Mouse (Mus musculus) stomach, postnatal 0 days (tissue): ENCODE measurements around the gene Npc2. TPM values are rescaled to one million over a fixed set of nuclear protein-coding genes. Genes with fewer than 3 reads are reported as not detected.

Source experiments
- ATAC-seq: fragments of 200-750 bp; cut with Nextera tagmentation; 2 replicates; pipeline ENCODE4 v1.8.0; 2017; ENCODE audit not compliant: low FRiP score, low TSS enrichment
- DNase-seq: peaks from one replicate; pipeline ENCODE4 v3.0.0-alpha.2; 2016; ENCODE audit warnings: low spot score
- H3K27ac ChIP-seq: fragments of 300-500 bp; sonication (generic); replicated peaks from 2 replicates; pipeline ENCODE4 v1.5.1; 2014; ENCODE audit warnings: mild to moderate bottlenecking, control low read depth
- H3K27me3 ChIP-seq: fragments of 300-500 bp; sonication (generic); 2 replicates; pipeline ENCODE4 v1.6.1; 2014; ENCODE audit warnings: low read length; ENCODE audit not compliant: control insufficient read depth, insufficient read depth
- H3K36me3 ChIP-seq: fragments of 300-500 bp; sonication (generic); 2 replicates; pipeline ENCODE4 v1.6.1; 2014; ENCODE audit warnings: low read length, mixed read lengths; ENCODE audit not compliant: control insufficient read depth, insufficient read depth
- H3K4me1 ChIP-seq: fragments of 300-500 bp; sonication (generic); replicated peaks from 2 replicates; pipeline ENCODE4 v1.6.1; 2014; ENCODE audit warnings: antibody characterized with exemption; ENCODE audit not compliant: control insufficient read depth, insufficient read depth
- H3K4me2 ChIP-seq: fragments of 300-500 bp; sonication (generic); replicated peaks from 2 replicates; pipeline ENCODE4 v1.6.1; 2014; ENCODE audit warnings: low read depth, mild to moderate bottlenecking, control low read depth, moderate library complexity
- H3K4me3 ChIP-seq: fragments of 300-500 bp; sonication (generic); 2 replicates; pipeline ENCODE4 v1.5.1; 2014; ENCODE audit warnings: low read depth, low read length, control low read depth
- H3K9ac ChIP-seq: fragments of 300-500 bp; sonication (generic); 2 replicates; pipeline ENCODE4 v1.6.1; 2014; ENCODE audit warnings: mild to moderate bottlenecking, low read length, control low read depth, mixed read lengths
- H3K9me3 ChIP-seq: fragments of 300-500 bp; sonication (generic); 2 replicates; pipeline ENCODE4 v1.6.1; 2016; ENCODE audit warnings: low read length; ENCODE audit not compliant: control insufficient read depth
- CTCF ChIP-seq: IDR thresholded peaks from 2 replicates; pipeline ENCODE4 v1.5.1; 2016; ENCODE audit warnings: antibody characterized with exemption, low read depth, mild to moderate bottlenecking, moderate library complexity
- EP300 ChIP-seq: optimal IDR thresholded peaks from 2 replicates; pipeline ENCODE3; 2016; ENCODE audit warnings: antibody characterized with exemption
- WGBS: fragments of 180-500 bp; shearing (Covaris S2); extraction: QIAGEN DNeasy Blood & Tissue Kit; methylation state at CpG from one replicate; pipeline ENCODE4 v1.1.7; 2014; 5-methylcytosine and 5-hydroxymethylcytosine counted together
- polyA plus RNA-seq: library from polyadenylated mRNA; unstranded; fragments of >200 nt; fragmentation: Nextera tagmentation; extraction: Ambion mirVana; gene quantifications from 2 replicates; pipeline ENCODE4 v1.2.1, GENCODE M21; 2015

Npc2 gene
- polyA plus RNA-seq, 1 experiment from 2014 or later, result 49.0 TPM

DNA sequence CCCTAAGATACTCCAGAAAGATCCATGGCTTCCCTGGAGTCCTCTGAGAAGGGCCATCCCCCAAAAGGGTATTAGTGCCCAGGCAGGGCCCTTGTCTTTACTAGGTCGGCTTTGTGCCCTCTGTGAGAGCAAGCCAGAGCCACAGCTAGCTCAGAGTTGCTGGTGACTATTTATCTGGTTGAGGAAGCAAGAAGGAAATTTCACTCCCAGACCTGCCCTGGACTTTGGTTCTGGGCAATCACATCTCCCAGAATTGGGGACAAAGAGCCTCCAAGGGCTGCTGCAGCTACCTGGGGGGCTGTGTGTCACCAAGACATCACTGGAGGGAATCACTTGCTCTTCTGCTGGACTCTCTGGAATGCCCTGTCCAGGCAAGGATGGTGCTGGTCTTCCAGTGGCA, 33.1 kb upstream of the Npc2 start:
- H3K9me3 ChIP-seq, result no peaks in the 10 kb centered on the region
- DNase-seq (peak; percentile 30), ATAC-seq (no peak)
- no peak overlapping the region for H3K4me2 ChIP-seq
- no peak overlapping the region for H3K9ac ChIP-seq
- H3K4me1 ChIP-seq, result no peaks in the 10 kb centered on the region
- no peak for TF ChIP-seq CTCF
- no peak for TF ChIP-seq EP300
- no peak overlapping the region for H3K4me3 ChIP-seq
- peak overlapping the region; percentile 77 for H3K27ac ChIP-seq
- H3K27me3 ChIP-seq, result no peaks in the 10 kb centered on the region
- WGBS, result 61% methylated on average over 1 of the region's 1 CpGs
- no peaks in the 10 kb centered on the region for H3K36me3 ChIP-seq

DNA sequence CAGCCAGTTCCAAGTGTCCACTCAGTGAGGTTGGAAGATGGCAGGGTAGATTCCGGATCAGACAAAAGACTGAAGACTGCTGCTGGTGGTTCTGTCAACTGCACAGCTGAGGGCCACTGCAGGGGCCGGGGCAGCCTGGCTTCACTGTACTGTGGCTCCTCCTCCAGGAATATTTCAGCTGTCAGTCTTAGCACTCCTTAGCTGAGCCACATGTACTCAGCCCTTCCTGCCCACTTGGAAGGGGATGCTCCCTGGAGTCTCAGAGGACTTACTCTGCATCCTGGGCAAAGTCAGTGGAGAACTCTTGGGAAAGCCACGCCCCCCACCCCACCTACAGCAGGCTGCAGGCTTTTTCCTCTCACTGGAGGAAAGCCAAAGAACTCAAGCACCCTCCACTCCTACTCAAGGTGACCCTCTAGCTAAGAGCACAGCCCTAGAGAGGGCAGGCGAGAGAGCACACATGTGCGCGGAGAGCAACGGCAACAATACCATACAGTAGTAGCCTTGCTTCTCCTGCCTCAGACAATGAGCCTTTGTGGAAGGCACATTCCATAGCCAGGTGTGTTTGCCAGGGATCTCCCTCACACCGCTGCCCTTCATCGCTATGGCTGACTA, 32.4 kb upstream of the Npc2 start:
- ATAC-seq, result peak; percentile 91
- DNase-seq, result peak; percentile 75
- Histone ChIP-seq H3K9me3 (no peaks in the 10 kb centered on the region), H3K27me3 (no peaks in the 10 kb centered on the region), H3K4me2 (no peak overlapping the region), H3K4me3 (no peak overlapping the region), H3K4me1 (no peaks in the 10 kb centered on the region), H3K27ac (peak overlapping the region; percentile 77; the same call in 1 of the 2 replicates), H3K9ac (no peak overlapping the region), H3K36me3 (no peaks in the 10 kb centered on the region)
- no peak for TF ChIP-seq CTCF
- TF ChIP-seq EP300, result no peak
- WGBS, result 48% methylated on average over 9 of the region's 9 CpGs

GRCm38 (mm10) chr12:84802625-84803024, 29.7 kb upstream of the Npc2 start:
- Histone ChIP-seq H3K27me3 (no peaks in the 10 kb centered on the region), H3K36me3 (no peaks in the 10 kb centered on the region), H3K4me2 (no peak overlapping the region), H3K9me3 (no peaks in the 10 kb centered on the region), H3K4me1 (no peaks in the 10 kb centered on the region), H3K9ac (no peak overlapping the region), H3K27ac (no peak overlapping the region), H3K4me3 (no peak overlapping the region)
- WGBS, result 72% methylated on average over 3 of the region's 3 CpGs
- ATAC-seq (no peak), DNase-seq (no peak)
- TF ChIP-seq EP300 (no peak), CTCF (no peak)

DNA sequence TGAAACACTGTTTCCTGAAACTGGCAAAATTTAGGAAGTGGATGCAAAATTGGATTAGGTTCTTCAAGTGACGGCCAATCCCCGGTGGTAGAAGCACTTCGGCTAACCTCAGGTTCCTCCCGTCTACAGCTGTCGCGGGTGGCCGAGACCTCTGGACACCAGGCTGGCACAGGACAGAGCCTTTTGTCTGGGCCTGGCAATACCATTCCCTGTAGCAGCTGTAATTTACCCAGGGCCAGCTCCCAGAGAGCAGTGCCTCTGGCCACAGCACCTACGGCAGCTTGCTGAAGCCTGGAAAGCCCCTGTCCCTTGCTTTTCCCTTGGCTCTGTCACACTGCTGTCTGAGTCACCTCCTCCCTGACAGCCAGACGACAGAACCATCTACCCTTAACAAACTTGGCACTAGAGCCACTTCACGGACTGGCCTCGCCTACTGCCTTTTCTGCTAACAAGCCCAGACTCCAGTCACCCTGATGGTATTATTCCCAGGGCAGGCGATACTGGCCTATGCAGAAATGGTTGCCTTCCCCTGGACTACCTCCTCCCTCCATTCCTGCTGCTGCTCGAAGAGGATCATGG, 28.7 kb upstream of the Npc2 start:
- H3K27ac ChIP-seq, result no peak overlapping the region
- no peak for DNase-seq
- no peak for ATAC-seq
- no peaks in the 10 kb centered on the region for H3K36me3 ChIP-seq
- H3K4me1 ChIP-seq, result no peaks in the 10 kb centered on the region
- H3K9ac ChIP-seq, result no peak overlapping the region
- no peak overlapping the region for H3K4me3 ChIP-seq
- H3K9me3 ChIP-seq, result no peaks in the 10 kb centered on the region
- TF ChIP-seq EP300 (no peak), CTCF (no peak)
- 80% methylated on average over 13 of the region's 13 CpGs for WGBS
- H3K4me2 ChIP-seq, result no peak overlapping the region
- no peaks in the 10 kb centered on the region for H3K27me3 ChIP-seq

DNA sequence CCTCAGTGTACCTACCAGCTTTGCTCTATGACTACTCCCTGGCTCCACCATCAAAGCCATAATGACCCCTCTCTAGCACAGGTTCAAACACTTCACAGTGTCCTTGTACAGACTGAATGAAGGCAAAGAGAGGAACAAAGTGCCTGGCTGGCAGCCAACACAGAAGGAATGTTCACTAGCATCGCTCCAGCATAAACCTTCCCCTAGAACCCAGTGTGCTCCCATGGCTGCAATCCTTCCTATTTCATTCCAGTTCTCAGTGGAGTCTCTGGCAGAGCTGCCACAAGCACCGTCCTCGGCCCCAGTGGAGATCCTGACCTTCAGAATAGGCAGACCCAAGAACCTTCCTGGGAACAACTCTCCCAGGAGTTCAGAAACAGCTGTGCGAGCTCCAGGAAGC, 27.5 kb upstream of the Npc2 start:
- H3K36me3 ChIP-seq, result no peaks in the 10 kb centered on the region
- H3K4me2 ChIP-seq, result no peak overlapping the region
- H3K27ac ChIP-seq, result no peak overlapping the region
- no peaks in the 10 kb centered on the region for H3K9me3 ChIP-seq
- no peaks in the 10 kb centered on the region for H3K4me1 ChIP-seq
- no peak for ATAC-seq
- no peak for TF ChIP-seq CTCF
- TF ChIP-seq EP300, result no peak
- no peak for DNase-seq
- 33% methylated on average over 4 of the region's 4 CpGs for WGBS
- no peaks in the 10 kb centered on the region for H3K27me3 ChIP-seq
- no peak overlapping the region for H3K4me3 ChIP-seq
- no peak overlapping the region for H3K9ac ChIP-seq

- ATAC-seq (no peak), DNase-seq (no peak)
- H3K9me3 ChIP-seq, result no peaks in the 10 kb centered on the region
- TF ChIP-seq EP300, result no peak
- no peak for TF ChIP-seq CTCF
- no peaks in the 10 kb centered on the region for H3K36me3 ChIP-seq
- whole genome bisulfite sequencing, result 95% methylated on average over 13 of the region's 13 CpGs
- H3K4me2 ChIP-seq, result no peak overlapping the region
- no peaks in the 10 kb centered on the region for H3K27me3 ChIP-seq
- no peaks in the 10 kb centered on the region for H3K4me1 ChIP-seq
- H3K27ac ChIP-seq, result no peak overlapping the region
- no peak overlapping the region for H3K9ac ChIP-seq
- H3K4me3 ChIP-seq, result no peak overlapping the region
Observed at GRCm38 (mm10) chr12:84799086-84799485, 26.1 kb upstream of the Npc2 start.
